Mouse (Mus musculus) MEL (cell line): ENCODE data around the gene Senp8. TPM values are rescaled to one million over a fixed set of nuclear protein-coding genes. Genes with fewer than 3 reads are reported as not detected.
A peak's percentile ranks its signal among the peaks of the same experiment; 100 is the strongest.

Experiments
- DNase-seq: peaks from one replicate; pipeline ENCODE4 v3.0.0; 2011; ENCODE audit warnings: low read depth, low spot score
- H3K27ac ChIP-seq: 2 replicates; pipeline ENCODE4 v1.5.1; 2012; ENCODE audit warnings: low read depth, mild to moderate bottlenecking, control low read depth, low read length, moderate library complexity; ENCODE audit not compliant: control insufficient read depth
- H3K27me3 ChIP-seq, 2 experiments: fragments of 150-350 bp in 1 of 2; sonication (generic) in 1 of 2; 2 replicates each; pipeline ENCODE4 v1.6.1; 2012; ENCODE audit warnings: low read length in 2 of 2, mild to moderate bottlenecking in 2 of 2, improper control_type of control experiment in 1 of 2, moderate library complexity in 1 of 2; ENCODE audit not compliant: insufficient read depth in 2 of 2, control insufficient read depth in 1 of 2
- H3K36me3 ChIP-seq, 2 experiments: 2 replicates each; pipeline ENCODE4 v1.6.1; 2012 to 2014; ENCODE audit warnings: low read length in 2 of 2, improper control_type of control experiment in 1 of 2, inconsistent platforms in 1 of 2, mild to moderate bottlenecking in 1 of 2; ENCODE audit not compliant: insufficient read depth in 2 of 2, control insufficient read depth in 1 of 2
- H3K4me1 ChIP-seq, 2 experiments: fragments of 150-350 bp in 1 of 2; sonication (generic) in 1 of 2; 2 replicates each; pipeline ENCODE4 v1.6.1; 2012; ENCODE audit warnings: low read length in 2 of 2, improper control_type of control experiment in 1 of 2, mild to moderate bottlenecking in 1 of 2; ENCODE audit not compliant: insufficient read depth in 2 of 2, control insufficient read depth in 1 of 2
- H3K4me3 ChIP-seq, 2 experiments: fragments of 150-350 bp in 1 of 2; sonication (generic) in 1 of 2; 2 replicates each; pipeline ENCODE4 v1.5.1; 2012; ENCODE audit warnings: low read depth in 2 of 2, low read length in 2 of 2, mild to moderate bottlenecking in 2 of 2, moderate library complexity in 2 of 2, control low read depth in 1 of 2, improper control_type of control experiment in 1 of 2; ENCODE audit not compliant: control insufficient read depth in 1 of 2, insufficient read depth in 1 of 2
- H3K79me2 ChIP-seq: 2 replicates; pipeline ENCODE4 v1.6.1; 2012; ENCODE audit warnings: mild to moderate bottlenecking, low read length, moderate library complexity; ENCODE audit not compliant: control insufficient read depth, poor library complexity, insufficient read depth
- H3K9ac ChIP-seq: 2 replicates; pipeline ENCODE4 v1.6.1; 2012; ENCODE audit warnings: low read depth, mild to moderate bottlenecking, control low read depth, low read length, moderate library complexity; ENCODE audit not compliant: control insufficient read depth, poor library complexity, severe bottlenecking
- H3K9me3 ChIP-seq: fragments of 150-350 bp; sonication (generic); replicated peaks from 2 replicates; pipeline ENCODE4 v1.6.1; 2012; ENCODE audit warnings: mild to moderate bottlenecking, low read length, improper control_type of control experiment, moderate library complexity; ENCODE audit not compliant: insufficient read depth
- BHLHE40 ChIP-seq: IDR thresholded peaks from 2 replicates; pipeline ENCODE4 v1.6.1; 2012; ENCODE audit warnings: low read depth, mild to moderate bottlenecking, inconsistent platforms, low read length, improper control_type of control experiment, borderline replicate concordance
- CHD1 ChIP-seq: IDR thresholded peaks from 2 replicates; pipeline ENCODE4 v1.6.1; 2012; ENCODE audit warnings: low read depth, mild to moderate bottlenecking, inconsistent platforms, low read length, improper control_type of control experiment
- CHD2 ChIP-seq: IDR thresholded peaks from 2 replicates; pipeline ENCODE4 v1.6.1; 2011; ENCODE audit warnings: low read length, improper control_type of control experiment
- CTCF ChIP-seq, 3 experiments: IDR thresholded peaks in 2 of 3; conservative IDR thresholded peaks in 1 of 3; 2 replicates each; pipeline ENCODE4 v1.5.1; 2011 to 2012; ENCODE audit warnings: low read length in 3 of 3, low read depth in 2 of 3, mild to moderate bottlenecking in 2 of 3, improper control_type of control experiment in 1 of 3, inconsistent platforms in 1 of 3, mixed read lengths in 1 of 3, moderate library complexity in 1 of 3; ENCODE audit not compliant: control insufficient read depth in 1 of 3, insufficient read depth in 1 of 3, poor library complexity in 1 of 3, severe bottlenecking in 1 of 3
- E2F4 ChIP-seq: IDR thresholded peaks from 2 replicates; pipeline ENCODE4 v1.6.1; 2011; ENCODE audit warnings: low read depth, low read length, improper control_type of control experiment, borderline replicate concordance
- ELF1 ChIP-seq: IDR thresholded peaks from 2 replicates; pipeline ENCODE4 v1.6.1; 2014; ENCODE audit warnings: low read depth, mild to moderate bottlenecking, inconsistent platforms, low read length, improper control_type of control experiment, moderate library complexity
- EP300 ChIP-seq, 2 experiments: IDR thresholded peaks; 2 replicates each; pipeline ENCODE4 v1.6.1; 2011; ENCODE audit warnings: improper control_type of control experiment in 2 of 2, low read length in 2 of 2, low read depth in 1 of 2, mild to moderate bottlenecking in 1 of 2
- ETS1 ChIP-seq: IDR thresholded peaks from 2 replicates; pipeline ENCODE4 v1.6.1; 2012; ENCODE audit warnings: low read depth, mild to moderate bottlenecking, inconsistent platforms, low read length, improper control_type of control experiment, moderate library complexity
- GABPA ChIP-seq: IDR thresholded peaks from 2 replicates; pipeline ENCODE4 v1.6.1; 2012; ENCODE audit warnings: low read depth, mild to moderate bottlenecking, inconsistent platforms, low read length, improper control_type of control experiment, moderate library complexity
- GATA1 ChIP-seq: IDR thresholded peaks from 2 replicates; pipeline ENCODE4 v1.6.1; 2011; ENCODE audit warnings: low read depth, low read length, improper control_type of control experiment
- HCFC1 ChIP-seq: IDR thresholded peaks from 2 replicates; pipeline ENCODE4 v1.6.1; 2012; ENCODE audit warnings: low read depth, mild to moderate bottlenecking, inconsistent platforms, low read length, improper control_type of control experiment, moderate library complexity
- JUND ChIP-seq: IDR thresholded peaks from 2 replicates; pipeline ENCODE4 v1.6.1; 2011; ENCODE audit warnings: low read depth, mild to moderate bottlenecking, improper control_type of control experiment, low read length
- KAT2A ChIP-seq: conservative IDR thresholded peaks from 2 replicates; pipeline ENCODE4 v1.6.1; 2012; ENCODE audit warnings: low read depth, low read length, improper control_type of control experiment, inconsistent platforms
- MAFK ChIP-seq: IDR thresholded peaks from 2 replicates; pipeline ENCODE4 v1.6.1; 2011; ENCODE audit warnings: low read depth, mild to moderate bottlenecking, low read length, improper control_type of control experiment, borderline replicate concordance
- MAZ ChIP-seq: IDR thresholded peaks from 2 replicates; pipeline ENCODE4 v1.6.1; 2012; ENCODE audit warnings: low read depth, mild to moderate bottlenecking, inconsistent platforms, low read length, improper control_type of control experiment
- MEF2A ChIP-seq: IDR thresholded peaks from 2 replicates; pipeline ENCODE4 v1.6.1; 2014; ENCODE audit warnings: low read depth, mild to moderate bottlenecking, inconsistent platforms, low read length, improper control_type of control experiment; ENCODE audit not compliant: poor library complexity, insufficient replicate concordance, severe bottlenecking; ENCODE audit errors: extremely low read depth
- MXI1 ChIP-seq: IDR thresholded peaks from 2 replicates; pipeline ENCODE4 v1.6.1; 2011; ENCODE audit warnings: mild to moderate bottlenecking, low read depth, low read length, improper control_type of control experiment
- MYB ChIP-seq: IDR thresholded peaks from 2 replicates; pipeline ENCODE4 v1.6.1; 2011; ENCODE audit warnings: mild to moderate bottlenecking, low read depth, low read length, improper control_type of control experiment
- MYC ChIP-seq: IDR thresholded peaks from 2 replicates; pipeline ENCODE4 v1.6.1; 2011; ENCODE audit warnings: low read depth, mild to moderate bottlenecking, low read length, improper control_type of control experiment, moderate library complexity
- NELFE ChIP-seq: IDR thresholded peaks from 2 replicates; pipeline ENCODE4 v1.6.1; 2011; ENCODE audit warnings: low read depth, low read length, improper control_type of control experiment
- NRF1 ChIP-seq: IDR thresholded peaks from 2 replicates; pipeline ENCODE4 v1.6.1; 2014; ENCODE audit warnings: low read depth, mild to moderate bottlenecking, inconsistent platforms, low read length, improper control_type of control experiment, moderate library complexity; ENCODE audit not compliant: poor library complexity, insufficient read depth, severe bottlenecking
- POLR2A ChIP-seq, 2 experiments: IDR thresholded peaks; 2 replicates each; pipeline ENCODE4 v1.6.1; 2011 to 2012; ENCODE audit warnings: low read length in 2 of 2, mild to moderate bottlenecking in 2 of 2, control low read depth in 1 of 2, improper control_type of control experiment in 1 of 2, low read depth in 1 of 2, moderate library complexity in 1 of 2; ENCODE audit not compliant: control insufficient read depth in 1 of 2, insufficient read depth in 1 of 2, poor library complexity in 1 of 2
- POLR2AphosphoS2 ChIP-seq: IDR thresholded peaks from 2 replicates; pipeline ENCODE4 v1.6.1; 2011; ENCODE audit warnings: low read length, improper control_type of control experiment
- POLR2AphosphoS5 ChIP-seq: IDR thresholded peaks from 2 replicates; pipeline ENCODE4 v1.6.1; 2012; ENCODE audit warnings: low read depth, borderline replicate concordance, mild to moderate bottlenecking, inconsistent platforms, low read length, moderate library complexity, mixed read lengths
- RAD21 ChIP-seq: IDR thresholded peaks from 2 replicates; pipeline ENCODE4 v1.6.1; 2011; ENCODE audit warnings: mild to moderate bottlenecking, low read depth, low read length, improper control_type of control experiment
- RCOR1 ChIP-seq: IDR thresholded peaks from 2 replicates; pipeline ENCODE4 v1.6.1; 2012; ENCODE audit warnings: low read depth, mild to moderate bottlenecking, inconsistent platforms, low read length, improper control_type of control experiment
- SIN3A ChIP-seq: IDR thresholded peaks from 2 replicates; pipeline ENCODE4 v1.6.1; 2012; ENCODE audit warnings: low read length, improper control_type of control experiment, inconsistent platforms
- SMC3 ChIP-seq: IDR thresholded peaks from 2 replicates; pipeline ENCODE4 v1.6.1; 2011; ENCODE audit warnings: low read depth, low read length, improper control_type of control experiment
- TAL1 ChIP-seq: IDR thresholded peaks from 2 replicates; pipeline ENCODE4 v1.6.1; 2012; ENCODE audit warnings: mild to moderate bottlenecking, inconsistent platforms, low read length, moderate library complexity, mixed read lengths
- TBP ChIP-seq: IDR thresholded peaks from 2 replicates; pipeline ENCODE4 v1.8.0; 2011; ENCODE audit warnings: low read depth, low read length, improper control_type of control experiment
- UBTF ChIP-seq: IDR thresholded peaks from 2 replicates; pipeline ENCODE4 v1.6.1; 2012; ENCODE audit warnings: low read depth, mild to moderate bottlenecking, inconsistent platforms, low read length, improper control_type of control experiment, moderate library complexity, borderline replicate concordance; ENCODE audit not compliant: insufficient read depth
- USF1 ChIP-seq: IDR thresholded peaks from 2 replicates; pipeline ENCODE4 v1.6.1; 2014; ENCODE audit warnings: low read depth, mild to moderate bottlenecking, inconsistent platforms, low read length, improper control_type of control experiment, moderate library complexity
- USF2 ChIP-seq, 2 experiments: IDR thresholded peaks; 2 replicates each; pipeline ENCODE4 v1.6.1; 2011 to 2012; ENCODE audit warnings: improper control_type of control experiment in 2 of 2, low read length in 2 of 2, borderline replicate concordance in 1 of 2, inconsistent platforms in 1 of 2, low read depth in 1 of 2, mild to moderate bottlenecking in 1 of 2; ENCODE audit not compliant: insufficient read depth in 1 of 2
- ZC3H11A ChIP-seq: IDR thresholded peaks from 2 replicates; pipeline ENCODE4 v1.6.1; 2012; ENCODE audit warnings: low read depth, mild to moderate bottlenecking, inconsistent platforms, low read length, improper control_type of control experiment
- ZKSCAN1 ChIP-seq: IDR thresholded peaks from 2 replicates; pipeline ENCODE4 v1.6.1; 2012; ENCODE audit warnings: low read depth, mild to moderate bottlenecking, inconsistent platforms, low read length, improper control_type of control experiment, moderate library complexity
- ZMIZ1 ChIP-seq: IDR thresholded peaks from 2 replicates; pipeline ENCODE4 v1.6.1; 2012; ENCODE audit warnings: low read depth, mild to moderate bottlenecking, inconsistent platforms, low read length, improper control_type of control experiment, moderate library complexity
- ZNF384 ChIP-seq: IDR thresholded peaks from 2 replicates; pipeline ENCODE4 v1.6.1; 2012; ENCODE audit warnings: low read depth, mild to moderate bottlenecking, inconsistent platforms, low read length, improper control_type of control experiment
- polyA plus RNA-seq, 2 experiments: library from polyadenylated mRNA; stranded (reverse) in 1 of 2; unstranded in 1 of 2; fragments of >175 nt in 1 of 2; fragments of >200 nt in 1 of 2; gene quantifications; 2 replicates each; pipeline versions ENCODE4 v1.2.1 to v1.2.4; 2012; ENCODE audit warnings: low replicate concordance in 2 of 2, low read depth in 1 of 2; ENCODE audit not compliant: insufficient read length in 2 of 2, insufficient read depth in 1 of 2, missing spikeins in 1 of 2
- total RNA-seq: library from RNA; depleted of rRNA; stranded (reverse); fragments of 300-350 nt; gene quantifications from 2 replicates; pipeline ENCODE4 v1.2.3, GENCODE M21; 2012

Gene Senp8
- total and polyA plus RNA-seq, 3 experiments, result 2.7 to 5.5 TPM; not detected in 1

GRCm38 (mm10) chr9:59735394-59735793, 15.1 kb downstream of the Senp8 start:
- Histone ChIP-seq H3K79me2 (no peaks in the 10 kb centered on the region), H3K9me3 (no peaks in the 10 kb centered on the region), H3K9ac (no peak overlapping the region), H3K27ac (no peak overlapping the region), H3K27me3 (no peaks in the 10 kb centered on the region), H3K36me3 (peaks cover 0 to 11% of the 10 kb centered on the region in 2 experiments; a peak in 2 of 4 replicates), H3K4me1 (peaks cover 2 to 6% of the 10 kb centered on the region in 2 experiments), H3K4me3 (peak overlapping the region in 1 of 2 experiments; percentile 0; a peak in 1 of 4 replicates)
- DNase-seq, result peak; percentile 75
- TF ChIP-seq NRF1 (no peak), SMC3 (0 out of 2 replicates have a peak, but pooled peaks have one; percentile 1), POLR2AphosphoS2 (no peak), KAT2A (no peak), EP300 (IDR thresholded peaks at IDR 0.05; ENCODE audit: low read depth in 1 of 2, low read length in 2 of 2) (0 out of 4 replicates have a peak, but pooled peaks of 1 of the 2 experiments have one; percentile 13), ELF1 (no peak), HCFC1 (no peak), RCOR1 (peak; percentile 78), JUND (no peak), NELFE (no peak), USF1 (no peak), MAFK (no peak), UBTF (no peak), MEF2A (no peak), ZNF384 (no peak), MYB (no peak), CHD2 (no peak), CHD1 (no peak), GATA1 (peak; percentile 74), MXI1 (0 out of 2 replicates have a peak, but pooled peaks have one; percentile 35), ZC3H11A (no peak), TBP (no peak), GABPA (no peak), ZMIZ1 (no peak), ETS1 (peak; percentile 64), USF2 (IDR thresholded peaks at IDR 0.05; ENCODE audit: borderline replicate concordance in 1 of 2, insufficient read depth in 1 of 2, low read depth in 1 of 2, low read length in 2 of 2) (no peak), TAL1 (no peak), BHLHE40 (no peak), MYC (no peak), MAZ (no peak), E2F4 (no peak), RAD21 (no peak), POLR2A (IDR thresholded peaks at IDR 0.05; ENCODE audit: control insufficient read depth in 1 of 2, insufficient read depth in 1 of 2, low read depth in 1 of 2, low read length in 2 of 2, poor library complexity in 1 of 2) (no peak), CTCF (IDR thresholded peaks at IDR 0.05 in 2 of 3, conservative IDR thresholded peaks at IDR 0.05 in 1 of 3; ENCODE audit: control insufficient read depth in 1 of 3, insufficient read depth in 1 of 3, low read depth in 2 of 3, low read length in 3 of 3, poor library complexity in 1 of 3, severe bottlenecking in 1 of 3) (no peak), POLR2AphosphoS5 (no peak), ZKSCAN1 (no peak), SIN3A (peak; percentile 87)
